1 mouse cellular context compared by ENCODE assay signal in the genomic region with DNA sequence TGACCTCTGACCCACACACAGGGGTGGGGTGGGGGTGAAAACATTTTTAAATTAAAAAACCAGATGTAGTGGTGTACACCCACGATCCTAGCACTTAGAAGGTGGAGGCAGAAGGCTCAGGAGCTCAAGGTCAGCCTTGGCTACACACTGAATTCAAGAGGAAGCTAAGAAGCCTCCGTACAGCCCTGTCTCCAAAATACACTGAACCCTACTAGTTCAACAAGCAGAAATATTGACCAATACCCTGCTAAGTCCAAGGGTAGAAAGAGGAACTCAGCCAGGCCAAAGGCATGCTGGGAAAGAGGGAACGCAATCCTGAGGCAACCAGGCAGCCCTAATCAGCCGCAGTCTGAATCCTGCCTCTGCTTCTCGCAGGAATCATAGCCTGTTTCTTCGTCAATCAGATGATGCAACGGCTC.
TF ChIP-seq lines count a peak whose summit lies in the region.

No protein-coding gene starts in this region.

TF ChIP-seq in MEL, 35 proteins besides CTCF, POLR2A, EP300 and RAD21 (continued from another document):
- no peak for TF ChIP-seq ZC3H11A (IDR thresholded peaks at IDR 0.05; ENCODE audit: low read depth, low read length)
- TF ChIP-seq E2F4 (IDR thresholded peaks at IDR 0.05; ENCODE audit: borderline replicate concordance, low read depth, low read length) = no peak
- TF ChIP-seq MAX (IDR thresholded peaks at IDR 0.05; ENCODE audit: low read length) = 0 out of 2 replicates have a peak, but pooled peaks have one; percentile 61
- peak; percentile 92 for TF ChIP-seq TBP (IDR thresholded peaks at IDR 0.05; ENCODE audit: low read depth, low read length)
- TF ChIP-seq MXI1 (IDR thresholded peaks at IDR 0.05; ENCODE audit: low read depth, low read length) = peak; percentile 78; the same call in 1 of the 2 replicates
- TF ChIP-seq SIN3A (IDR thresholded peaks at IDR 0.05; ENCODE audit: low read length) = peak; percentile 86
- TF ChIP-seq MYB (IDR thresholded peaks at IDR 0.05; ENCODE audit: low read depth, low read length) = no peak
- peak; percentile 28 for TF ChIP-seq TAL1 (IDR thresholded peaks at IDR 0.05; ENCODE audit: low read length)
- TF ChIP-seq RCOR1 (IDR thresholded peaks at IDR 0.05; ENCODE audit: low read depth, low read length) = peak; percentile 80
- TF ChIP-seq MAFK (IDR thresholded peaks at IDR 0.05; ENCODE audit: borderline replicate concordance, low read depth, low read length) = no peak
- TF ChIP-seq GATA1 (IDR thresholded peaks at IDR 0.05; ENCODE audit: low read depth, low read length) = 0 out of 2 replicates have a peak, but pooled peaks have one; percentile 29
